Comparison of ENCODE assay signal across 8 mouse cellular contexts in genomic region chr17:87282007-87282705, GRCm38 (mm10). TPM values are rescaled to one million over a fixed set of nuclear protein-coding genes. Genes with fewer than 3 reads are reported as not detected.
DNase-seq lines count a peak whose midpoint lies in the region; ATAC-seq and TF ChIP-seq lines count a peak whose summit lies in the region.

No protein-coding gene starts in this region.

- peak; percentile 95 to 96 for DNase-seq in gastrocnemius, adult 8-10 months (ENCODE audit: low spot score in 2 of 2)
- DNase-seq in induced T-regulatory cell, adult 2 months (ENCODE audit: low read depth) = peak; percentile 96
- DNase-seq in left cerebral cortex, adult 8-10 months (ENCODE audit: low spot score in 2 of 2) = peak; percentile 51 to 75
- DNase-seq in right cerebral cortex, adult 18-20 months = peak; percentile 77
- peak; percentile 95 for DNase-seq in urinary bladder, postnatal 14 days (ENCODE audit: low spot score)

- no peak for TF ChIP-seq CTCF in cortical plate, adult 2 months (IDR thresholded peaks at IDR 0.05; ENCODE audit: extremely low read depth, insufficient read depth, low read length)

- 0 out of 2 replicates have a peak, but pooled peaks cover 1% of the 10 kb centered on the region for H3K4me1 ChIP-seq in cortical plate, adult 2 months (ENCODE audit: control insufficient read depth, insufficient read depth, low read length)

- peak overlapping the region; percentile 88 for H3K27ac ChIP-seq in cortical plate, adult 2 months (ENCODE audit: insufficient read depth, low read length)

- peak; percentile 43 for ATAC-seq in activated CD4-positive, CD25-positive, alpha-beta regulatory T cell, adult 4 months
- peak; percentile 70 for ATAC-seq in megakaryocyte, adult 5-6 weeks (ENCODE audit: poor library complexity, severe bottlenecking)

- peak overlapping the region; percentile 75 for H3K4me3 ChIP-seq in cortical plate, adult 2 months (ENCODE audit: insufficient read depth, low read length)

- TF ChIP-seq POLR2A in cortical plate, adult 2 months (IDR thresholded peaks at IDR 0.05; ENCODE audit: extremely low read depth, insufficient read depth, low read length) = 0 out of 2 replicates have a peak, but pooled peaks have one; percentile 20

RNA-seq across cellular contexts. Expression of gene Ttc7, which starts 0.5 kb away (rescaled TPM):
- polyA plus RNA-seq in activated CD4-positive, CD25-positive, alpha-beta regulatory T cell, adult 4 months (2017; shearing (Covaris generic)) = 10 to 100 TPM; 21.2 to 24.5 TPM
- polyA plus RNA-seq in cortical plate, adult 2 months (2012; rRNA removed) = 11.3 and 12.2 TPM in 2 replicates
- 1 to 10 TPM; 8.2 to 9.4 (median 9.1) TPM for total RNA-seq in gastrocnemius, adult 8-10 months (2022)
- total RNA-seq in left cerebral cortex, adult 8-10 months (2022) = 10 to 100 TPM; 12.8 to 14.8 (median 13.1) TPM
- 78.8 and 94.9 TPM in 2 replicates for total RNA-seq in megakaryocyte, adult 5-6 weeks (2015)
- total RNA-seq in megakaryocyte, adult 5-6 weeks (2017) = 94.0 and 96.3 TPM in 2 replicates

RNA-seq across cellular contexts. Expression of gene Mcfd2, which starts 16.4 kb away (rescaled TPM):
- polyA plus RNA-seq in activated CD4-positive, CD25-positive, alpha-beta regulatory T cell, adult 4 months (2017; shearing (Covaris generic)) = 10 to 100 TPM; 24.7 to 33.3 TPM
- polyA plus RNA-seq in cortical plate, adult 2 months (2012; rRNA removed) = 61.0 and 62.1 TPM in 2 replicates
- 10 to 100 TPM; 21.3 to 23.9 (median 23.1) TPM for total RNA-seq in gastrocnemius, adult 8-10 months (2022)
- 10 to 100 TPM; 55.7 to 68.0 (median 63.1) TPM for total RNA-seq in left cerebral cortex, adult 8-10 months (2022)
- 16.1 and 19.7 TPM in 2 replicates for total RNA-seq in megakaryocyte, adult 5-6 weeks (2015)
- total RNA-seq in megakaryocyte, adult 5-6 weeks (2017) = 38.5 and 44.9 TPM in 2 replicates

Comparison
In these comparisons a context has a peak if more than half of its experiments do, and no peak if none do; other contexts are left out.
1. Peak in every context shown above with its lines: DNase-seq, ATAC-seq, H3K4me3 ChIP-seq and H3K27ac ChIP-seq.
2. RNA of gene Ttc7, which starts 0.5 kb away (total RNA-seq): 78.8 to 96.3 TPM in megakaryocyte, adult 5-6 weeks; 12.8 to 14.8 TPM in left cerebral cortex, adult 8-10 months and 8.2 to 9.4 TPM in gastrocnemius, adult 8-10 months; every median in the first group is over 4 times any median in the second.